Mouse (Mus musculus) lung, postnatal 4 days (tissue): ENCODE data around the gene Lbp.

ENCODE experiments used
- DNase-seq, 2 experiments: peaks; one replicate each; pipeline ENCODE4 v3.0.0; 2021

The Lbp gene

GRCm38 (mm10) chr2:158365099-158365850 is 59.0 kb downstream of the Lbp start:
- DNase-seq, result no peak

- no peak for DNase-seq
Observed at GRCm38 (mm10) chr2:158367654-158368053, 61.4 kb downstream of the Lbp start.

- DNase-seq, result no peak
Observed at GRCm38 (mm10) chr2:158368313-158368712, 62.0 kb downstream of the Lbp start.

GRCm38 (mm10) chr2:158369474-158370172 is 63.3 kb downstream of the Lbp start:
- DNase-seq, result no peak

GRCm38 (mm10) chr2:158370173-158370550 is 63.9 kb downstream of the Lbp start:
- peak; percentile 15 to 46 for DNase-seq

- peak; percentile 60 to 73 for DNase-seq
Observed at GRCm38 (mm10) chr2:158373061-158373460, 66.8 kb downstream of the Lbp start.

- DNase-seq, result peak; percentile 21 to 51
Observed at GRCm38 (mm10) chr2:158373516-158373915, 67.2 kb downstream of the Lbp start.

GRCm38 (mm10) chr2:158375443-158376122 is 69.3 kb downstream of the Lbp start, which contains the start of gene Snhg11:
Gene Snhg11 (plus strand): TSS chr2:158375638.
- peak; percentile 62 to 66 for DNase-seq

GRCm38 (mm10) chr2:158376123-158376687 is 69.9 kb downstream of the Lbp start:
- no peak for DNase-seq

GRCm38 (mm10) chr2:158376798-158377197 is 70.5 kb downstream of the Lbp start:
- no peak for DNase-seq

- no peak for DNase-seq
Observed at GRCm38 (mm10) chr2:158377811-158378210, 71.5 kb downstream of the Lbp start.

- peak; percentile 49 to 69 for DNase-seq
Observed at GRCm38 (mm10) chr2:158379354-158380078, 73.2 kb downstream of the Lbp start.
